Mouse (Mus musculus) cortical plate, adult 2 months (tissue): ENCODE measurements around the gene Antxr1.

Source experiments
- CTCF ChIP-seq: fragments of 200-500 bp; IDR thresholded peaks from 2 replicates; pipeline ENCODE4 v1.5.1; 2011; ENCODE audit warnings: mild to moderate bottlenecking, control low read depth, low read length; ENCODE audit not compliant: insufficient read depth; ENCODE audit errors: extremely low read depth
- POLR2A ChIP-seq: fragments of 200-500 bp; IDR thresholded peaks from 2 replicates; pipeline ENCODE4 v1.6.1; 2011; ENCODE audit warnings: mild to moderate bottlenecking, low read length, control low read depth; ENCODE audit not compliant: insufficient read depth; ENCODE audit errors: extremely low read depth

GRCm38 (mm10) chr6:87184418-87184817 is 151.2 kb downstream of the Antxr1 start:
- TF ChIP-seq CTCF (no peak), POLR2A (no peak)
